Mouse (Mus musculus): Measurements from ENCODE around the gene Pdcd6.

Gene Pdcd6

GRCm38 (mm10) chr13:74275726-74276125, 41.7 kb downstream of the Pdcd6 start:
- 67% methylated on average over 4 of the region's 4 CpGs for WGBS

- 13% methylated on average over 10 of the region's 10 CpGs for WGBS
Observed at GRCm38 (mm10) chr13:74260231-74260992, 57.0 kb downstream of the Pdcd6 start.

DNA sequence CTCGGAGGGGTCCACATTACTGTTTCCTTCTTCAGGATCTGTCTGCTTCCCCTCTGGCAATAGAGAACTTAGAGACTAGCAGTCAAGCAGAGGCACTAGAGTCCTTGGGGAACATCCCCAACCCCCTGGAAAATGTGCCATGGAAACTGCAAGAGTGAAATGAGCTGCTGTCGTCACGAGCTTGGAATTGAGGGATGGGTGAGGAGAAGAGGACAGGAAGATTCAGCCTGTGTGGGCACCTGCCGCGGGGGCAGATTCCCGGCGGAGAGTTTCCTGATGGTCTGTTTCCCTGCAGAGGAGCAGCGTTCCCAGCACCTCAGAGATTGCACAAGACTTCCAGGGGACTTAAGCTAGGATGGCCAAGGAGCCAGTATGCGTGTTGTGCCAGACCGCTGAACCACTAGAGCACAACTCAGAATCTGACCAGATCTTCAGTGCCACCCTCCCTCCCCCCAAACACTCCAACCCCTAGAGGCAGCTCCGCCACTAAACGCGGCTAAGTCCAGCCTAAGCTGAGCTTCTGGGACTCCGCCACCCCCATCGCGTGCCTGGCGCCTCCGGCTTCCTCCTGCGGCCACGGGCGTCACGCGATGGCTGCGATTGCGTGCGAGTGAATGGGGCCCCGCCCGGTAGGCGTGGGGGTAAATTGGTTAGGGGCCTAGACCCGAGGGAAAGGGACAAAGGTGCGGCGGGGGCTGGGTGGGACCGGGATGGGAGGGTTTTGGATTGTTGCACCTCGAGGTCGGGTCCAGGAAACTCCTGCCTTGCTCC, 57.7 kb downstream of the Pdcd6 start:
- WGBS, result 3% methylated on average over 35 of the region's 35 CpGs
